Comparison of ENCODE assay signal across 7 mouse cellular contexts in genomic region chr14:124669739-124670138, GRCm38 (mm10). TPM values are rescaled to one million over a fixed set of nuclear protein-coding genes. Genes with fewer than 3 reads are reported as not detected.
A peak's percentile ranks its signal among the peaks of the same experiment; 100 is the strongest.
DNase-seq lines count a peak whose midpoint lies in the region; ATAC-seq and TF ChIP-seq lines count a peak whose summit lies in the region.

No protein-coding gene starts in this region.

- no peak overlapping the region for H3K27ac ChIP-seq in lung, embryonic 15.5 days
- no peak overlapping the region for H3K27ac ChIP-seq in intestine, embryonic 14.5 days (ENCODE audit: low read depth)
- no peak overlapping the region for H3K27ac ChIP-seq in midbrain, postnatal 0 days (ENCODE audit: low read depth, low read length)

- no peaks in the 10 kb centered on the region for H3K36me3 ChIP-seq in lung, embryonic 15.5 days
- H3K36me3 ChIP-seq in intestine, embryonic 14.5 days (ENCODE audit: control insufficient read depth, insufficient read depth, low read length) = no peaks in the 10 kb centered on the region
- no peaks in the 10 kb centered on the region for H3K36me3 ChIP-seq in midbrain, postnatal 0 days (ENCODE audit: insufficient read depth, low read length)

- H3K4me3 ChIP-seq in lung, embryonic 15.5 days = no peak overlapping the region
- H3K4me3 ChIP-seq in intestine, embryonic 14.5 days (ENCODE audit: low read depth, low read length) = no peak overlapping the region
- no peak overlapping the region for H3K4me3 ChIP-seq in midbrain, postnatal 0 days (ENCODE audit: low read depth, low read length)

- WGBS in lung, embryonic 15.5 days = 7% methylated on average over 7 of the region's 7 CpGs
- 14% methylated on average over 7 of the region's 7 CpGs for WGBS in intestine, embryonic 14.5 days
- 5% methylated on average over 7 of the region's 7 CpGs for WGBS in midbrain, postnatal 0 days

- peak; percentile 35; the same call in 1 of the 2 replicates for ATAC-seq in lung, embryonic 15.5 days (ENCODE audit: borderline replicate concordance, extremely low read depth, low FRiP score, low TSS enrichment)
- peak; percentile 74 for ATAC-seq in intestine, embryonic 14.5 days (replicated peaks; ENCODE audit: low FRiP score, low TSS enrichment, low read depth)
- ATAC-seq in midbrain, postnatal 0 days (ENCODE audit: low FRiP score) = peak; percentile 84

- no peak overlapping the region for H3K9ac ChIP-seq in lung, embryonic 15.5 days
- no peak overlapping the region for H3K9ac ChIP-seq in intestine, embryonic 14.5 days (ENCODE audit: low read length)
- no peak overlapping the region for H3K9ac ChIP-seq in midbrain, postnatal 0 days (replicated peaks; ENCODE audit: low read length, poor library complexity, severe bottlenecking)

- no peaks in the 10 kb centered on the region for H3K9me3 ChIP-seq in lung, embryonic 15.5 days
- no peaks in the 10 kb centered on the region for H3K9me3 ChIP-seq in intestine, embryonic 14.5 days (ENCODE audit: control insufficient read depth, low read length)
- no peaks in the 10 kb centered on the region for H3K9me3 ChIP-seq in midbrain, postnatal 0 days (ENCODE audit: low read length)

- peaks cover 6% of the 10 kb centered on the region for H3K27me3 ChIP-seq in lung, embryonic 15.5 days
- H3K27me3 ChIP-seq in intestine, embryonic 14.5 days (replicated peaks; ENCODE audit: control insufficient read depth, insufficient read depth, low read length) = no peaks in the 10 kb centered on the region
- no peaks in the 10 kb centered on the region for H3K27me3 ChIP-seq in midbrain, postnatal 0 days (ENCODE audit: insufficient read depth, low read length)

- no peaks in the 10 kb centered on the region; the same call in 1 of the 2 replicates for H3K4me1 ChIP-seq in lung, embryonic 15.5 days
- peaks cover 5% of the 10 kb centered on the region; the same call in 1 of the 2 replicates for H3K4me1 ChIP-seq in intestine, embryonic 14.5 days (replicated peaks; ENCODE audit: control insufficient read depth, insufficient read depth, low read length)
- no peaks in the 10 kb centered on the region for H3K4me1 ChIP-seq in midbrain, postnatal 0 days (ENCODE audit: insufficient read depth, low read length)

- TF ChIP-seq CTCF in midbrain, postnatal 0 days (IDR thresholded peaks at IDR 0.05) = no peak

- no peak for DNase-seq in lung, adult 18-20 months
- DNase-seq in embryo, embryonic 9.5 days (ENCODE audit: extremely low spot score) = peak; percentile 92
- DNase-seq in intestine, embryonic 14.5 days (ENCODE audit: low spot score) = peak; percentile 68
- DNase-seq in midbrain, postnatal 0 days (ENCODE audit: low spot score) = peak; percentile 89
- no peak for DNase-seq in urinary bladder, postnatal 10 days (ENCODE audit: low spot score)
- DNase-seq in c-Kit-positive CD71-positive TER-119-positive erythroid progenitor cells, embryonic 14.5 days (ENCODE audit: low spot score) = no peak

- H3K4me2 ChIP-seq in lung, embryonic 15.5 days = no peak overlapping the region
- H3K4me2 ChIP-seq in intestine, embryonic 14.5 days (ENCODE audit: low read length) = no peak overlapping the region
- peak overlapping the region; percentile 12; the same call in 1 of the 2 replicates for H3K4me2 ChIP-seq in midbrain, postnatal 0 days (ENCODE audit: low read depth, low read length, poor library complexity, severe bottlenecking)

RNA-seq across cellular contexts. Expression of gene Fgf14, which starts 7.2 kb away (rescaled TPM):
- 0.59 and 1.9 TPM in 2 replicates for polyA plus RNA-seq in lung, embryonic 15.5 days (2015; fragmentation: Nextera tagmentation; extraction: Ambion mirVana)
- 0.65 and 0.75 TPM in 2 replicates for polyA plus RNA-seq in intestine, embryonic 14.5 days (2014; fragmentation: Nextera tagmentation; extraction: Ambion mirVana)
- 48.3 and 49.1 TPM in 2 replicates for total RNA-seq in midbrain, postnatal 0 days (2014; rRNA removed)
- 33.6 and 35.2 TPM in 2 replicates for polyA plus RNA-seq in midbrain, postnatal 0 days (2015; fragmentation: Nextera tagmentation; extraction: Ambion mirVana)

Comparison
In these comparisons a context has a peak if more than half of its experiments do, and no peak if none do; other contexts are left out.
1. DNase-seq: peak in embryo, embryonic 9.5 days (single experiment), intestine, embryonic 14.5 days (single experiment) and midbrain, postnatal 0 days (single experiment); none in lung, adult 18-20 months (0 of 2), urinary bladder, postnatal 10 days (single experiment) and c-Kit-positive CD71-positive TER-119-positive erythroid progenitor cells, embryonic 14.5 days (single experiment).
2. RNA of gene Fgf14, which starts 7.2 kb away (polyA plus RNA-seq): 33.6 to 35.2 TPM in midbrain, postnatal 0 days; 0.59 to 1.9 TPM in lung, embryonic 15.5 days and 0.65 to 0.75 TPM in intestine, embryonic 14.5 days; every median in the first group is over 10 times any median in the second.
3. Peak in every context shown above with its lines, with median percentiles within 50 percentile points of each other: ATAC-seq.